Mouse (Mus musculus) left cerebral cortex, adult 11 months (tissue): ENCODE measurements around the gene Trak1.

ENCODE experiments used
- DNase-seq: peaks from one replicate; pipeline ENCODE4 v3.0.0; 2022; ENCODE audit warnings: low spot score

Gene Trak1

DNA sequence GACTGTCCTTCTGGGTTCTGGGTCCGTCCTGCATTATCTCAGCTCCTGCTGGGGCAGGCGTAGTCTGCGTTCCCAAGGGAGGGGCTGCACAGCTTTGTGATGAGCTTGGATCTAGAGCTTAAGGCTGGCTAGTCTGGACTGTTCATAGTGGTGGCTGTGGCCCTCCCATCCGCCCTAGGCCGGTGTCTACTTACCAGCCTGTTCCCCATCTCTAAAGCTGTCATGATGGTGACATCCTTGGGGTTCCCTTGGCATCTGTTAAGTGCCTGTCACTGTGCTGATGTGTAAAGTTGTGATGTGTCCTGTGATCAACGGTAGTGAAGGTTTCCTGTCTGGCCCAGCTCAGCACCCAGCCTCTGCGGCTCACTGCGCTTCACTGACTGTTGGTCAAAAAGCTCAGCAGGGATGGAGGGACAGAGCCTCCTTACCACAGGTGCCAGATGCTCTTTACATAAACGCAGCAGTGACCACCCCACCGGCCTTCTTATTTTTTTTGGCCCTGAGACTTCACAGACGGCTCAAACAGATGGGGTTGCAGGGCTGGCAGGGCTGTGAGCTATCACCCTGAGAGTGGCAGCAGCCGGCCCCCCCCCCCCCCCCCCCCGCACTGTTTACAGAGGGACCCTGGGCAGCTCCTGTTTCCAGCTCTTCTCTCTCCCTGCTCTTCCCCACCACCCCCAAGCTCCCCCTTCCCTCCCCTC is 74.8 kb downstream of the Trak1 start:
- no peak for DNase-seq

GRCm38 (mm10) chr9:121373107-121373506 is 75.8 kb downstream of the Trak1 start:
- no peak for DNase-seq

DNA sequence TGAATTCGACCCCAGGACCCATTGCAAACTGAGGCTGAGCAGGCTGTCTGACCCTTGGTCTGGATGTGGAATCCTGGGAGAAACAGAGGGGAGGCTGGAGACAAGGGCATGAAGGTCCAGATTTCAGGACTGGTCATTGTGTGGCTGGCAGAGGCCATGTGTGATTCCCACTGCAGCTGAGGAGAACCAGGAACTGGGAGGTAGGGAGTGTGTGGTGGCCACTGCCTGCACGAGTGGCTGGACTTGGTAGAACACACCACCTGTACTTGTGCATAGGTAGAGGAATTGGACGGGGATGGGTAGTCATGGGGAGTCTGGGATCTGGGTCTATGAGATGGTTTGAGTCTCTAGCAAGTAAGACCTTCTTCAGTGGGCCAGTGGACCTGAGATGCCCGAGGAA is 76.2 kb downstream of the Trak1 start:
- no peak for DNase-seq

DNA sequence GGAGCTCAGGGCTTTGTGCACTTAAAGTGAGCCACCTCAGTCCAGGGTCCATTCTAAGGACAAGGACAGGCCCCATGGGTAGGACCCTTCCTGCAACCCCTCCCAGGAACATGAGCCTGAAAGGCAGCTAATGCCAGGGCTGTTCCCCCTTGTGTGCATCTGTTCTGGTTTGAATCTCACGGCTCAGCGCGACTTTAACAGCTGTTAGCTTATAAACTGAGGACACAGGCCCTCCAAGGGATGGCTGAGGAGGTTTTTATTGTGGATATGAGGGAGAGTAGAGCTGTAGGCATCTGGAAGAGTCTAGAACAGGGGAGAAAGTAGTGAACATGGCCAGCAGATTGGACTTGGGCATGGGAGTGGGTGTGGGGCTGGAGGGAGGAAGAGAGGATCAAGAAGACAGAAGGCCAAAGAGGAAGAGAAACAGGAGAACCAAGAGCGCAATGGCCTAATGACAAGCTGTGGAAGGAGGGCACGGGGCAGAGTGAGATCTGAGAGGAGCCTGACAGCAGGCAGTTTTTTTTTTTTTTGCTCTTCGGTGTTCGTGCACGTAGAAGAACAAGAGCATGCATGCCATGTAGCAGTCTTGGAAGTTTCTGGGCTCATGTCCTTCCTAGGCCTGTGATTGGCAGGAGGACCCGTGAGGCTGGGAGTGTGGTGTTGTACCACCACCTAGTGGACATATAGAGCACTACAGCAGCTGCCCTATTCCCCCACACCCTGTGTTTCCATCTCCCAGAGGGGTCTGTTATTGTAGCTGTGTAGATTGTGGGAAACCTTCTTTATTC is 77.0 kb downstream of the Trak1 start:
- no peak for DNase-seq

DNA sequence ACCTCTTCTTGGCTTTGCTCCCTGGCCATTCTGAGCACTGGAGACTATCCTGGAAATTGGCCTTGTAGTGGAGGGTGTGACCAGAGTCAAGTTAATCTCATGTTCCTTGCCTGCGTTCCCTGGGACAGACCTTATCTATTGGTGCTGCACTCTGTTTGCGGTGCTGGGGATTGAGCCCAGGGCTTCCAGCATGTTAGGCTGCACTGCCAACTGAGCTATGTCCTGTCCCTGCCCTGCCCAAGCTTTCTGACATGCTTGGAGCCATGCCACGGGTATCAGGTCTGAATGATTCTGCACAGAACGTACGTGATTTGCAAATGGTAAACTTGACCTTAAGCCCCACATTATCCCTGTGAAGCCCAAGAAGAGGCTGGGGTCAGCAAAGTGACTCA is 77.6 kb downstream of the Trak1 start:
- no peak for DNase-seq

DNA sequence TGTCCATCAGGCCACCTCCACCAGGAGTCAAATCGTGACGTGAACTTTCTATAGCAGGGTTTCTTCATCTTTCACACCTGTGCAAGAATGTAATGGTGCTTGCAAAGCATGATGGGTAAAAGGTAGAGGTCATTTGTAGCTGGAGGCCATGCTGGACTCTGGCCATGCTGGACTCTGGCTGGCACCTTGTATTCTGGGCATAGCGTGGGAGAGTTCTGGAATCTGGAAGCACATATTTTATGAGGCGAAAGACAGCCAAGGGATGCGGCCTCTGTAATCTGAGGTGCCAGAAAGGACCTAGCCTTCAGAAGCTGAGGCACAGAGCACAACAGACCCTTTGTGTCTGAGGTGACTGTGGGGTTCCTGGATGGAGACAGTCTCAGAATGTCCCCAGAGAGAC is 78.8 kb downstream of the Trak1 start:
- no peak for DNase-seq

- DNase-seq = no peak
Observed at GRCm38 (mm10) chr9:121380310-121380920, 83.1 kb downstream of the Trak1 start.

DNA sequence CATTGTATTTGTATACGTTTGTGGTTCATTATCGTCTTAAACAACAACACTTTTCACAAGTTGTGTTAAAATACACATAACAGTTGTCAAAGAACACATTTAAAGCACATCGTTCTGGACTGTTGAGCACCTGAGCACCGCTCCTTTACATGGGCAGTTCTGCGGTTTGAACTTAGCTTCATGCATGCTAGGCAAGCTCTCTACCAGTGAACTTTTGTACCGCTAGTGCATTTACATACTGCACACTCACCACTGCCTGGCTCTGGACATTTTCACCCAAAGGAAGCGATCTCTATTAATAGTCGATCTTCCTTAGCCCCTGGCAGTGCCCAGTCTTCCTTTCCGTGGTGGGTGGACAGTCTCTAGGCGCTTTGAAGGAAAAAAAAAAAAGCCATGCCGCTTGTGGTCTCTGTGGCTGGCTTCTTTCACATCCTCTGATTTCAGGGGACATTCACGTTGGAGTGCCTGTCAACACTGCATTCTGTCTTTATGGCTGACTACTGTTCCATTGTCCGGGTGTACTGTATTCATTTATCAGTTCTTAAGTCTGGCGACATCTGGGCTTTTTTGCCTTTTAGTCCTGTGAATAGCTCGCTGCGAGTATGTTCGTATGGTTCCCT is 84.5 kb downstream of the Trak1 start:
- DNase-seq = no peak

DNA sequence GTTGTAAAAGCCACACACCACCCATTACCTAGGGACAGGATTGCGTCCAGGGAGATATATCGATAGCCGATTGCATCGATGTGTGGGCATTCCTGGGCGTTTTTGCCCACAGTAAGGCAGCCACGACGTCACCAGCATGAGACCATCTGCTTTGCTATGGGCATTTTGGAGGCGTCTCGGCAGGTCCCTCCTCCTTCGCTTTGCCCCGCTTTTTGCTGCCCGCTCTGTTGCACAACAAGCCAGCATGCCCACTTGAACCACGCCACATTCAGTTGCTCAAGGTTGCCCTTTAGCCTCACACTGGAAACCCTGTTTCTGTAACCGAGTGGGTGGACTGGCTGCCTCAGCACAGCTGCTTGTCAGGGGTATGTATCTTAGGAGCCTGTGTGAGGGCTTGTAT is 85.3 kb downstream of the Trak1 start:
- DNase-seq = peak; percentile 70

DNA sequence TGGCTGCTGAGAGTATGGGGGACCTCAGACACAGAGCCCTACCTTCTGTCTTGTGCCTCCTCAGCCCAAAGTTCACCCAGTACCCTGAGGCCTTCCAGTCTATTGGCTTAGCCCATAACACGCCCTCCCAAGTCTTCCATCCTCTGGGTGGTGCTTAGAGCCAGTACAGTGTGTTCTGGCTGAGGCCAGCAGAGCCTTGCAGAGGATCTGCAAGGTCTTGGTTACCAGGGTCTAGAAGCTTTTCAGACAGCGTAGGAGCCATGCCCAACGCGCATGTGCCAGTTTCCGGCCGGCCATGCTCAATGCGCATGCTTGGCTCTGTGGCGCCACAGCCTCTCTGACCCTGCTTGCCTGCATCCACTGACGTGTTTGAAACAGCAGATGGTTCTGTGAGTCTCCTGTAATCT is 85.9 kb downstream of the Trak1 start:
- no peak for DNase-seq

DNA sequence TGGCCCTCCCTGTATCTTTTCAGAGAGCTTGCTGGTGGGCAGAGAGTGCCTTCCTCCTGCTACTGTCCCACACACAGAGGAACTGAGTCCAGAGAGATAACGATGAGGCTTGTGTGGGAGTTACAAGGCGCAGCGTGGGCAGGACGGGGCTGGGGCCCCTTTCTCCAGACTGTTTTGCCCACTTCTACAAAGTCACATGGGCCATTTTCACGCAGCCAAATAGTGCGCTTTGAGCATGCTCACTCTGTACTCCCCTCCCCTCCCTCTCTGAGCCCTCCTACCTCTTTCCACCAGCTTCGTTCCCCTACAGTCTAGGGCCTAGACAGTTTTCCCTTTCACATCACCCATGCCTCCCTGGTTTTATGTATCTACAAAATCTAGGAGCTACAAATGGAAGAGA is 87.3 kb downstream of the Trak1 start:
- no peak for DNase-seq

- DNase-seq = peak; percentile 83
Observed at GRCm38 (mm10) chr9:121385091-121385748, 87.9 kb downstream of the Trak1 start.

GRCm38 (mm10) chr9:121385749-121386350 is 88.5 kb downstream of the Trak1 start:
- DNase-seq = no peak

GRCm38 (mm10) chr9:121387539-121388272 is 90.4 kb downstream of the Trak1 start:
- peak; percentile 78 for DNase-seq

- DNase-seq = no peak
Observed at GRCm38 (mm10) chr9:121388273-121388931, 91.1 kb downstream of the Trak1 start.

DNA sequence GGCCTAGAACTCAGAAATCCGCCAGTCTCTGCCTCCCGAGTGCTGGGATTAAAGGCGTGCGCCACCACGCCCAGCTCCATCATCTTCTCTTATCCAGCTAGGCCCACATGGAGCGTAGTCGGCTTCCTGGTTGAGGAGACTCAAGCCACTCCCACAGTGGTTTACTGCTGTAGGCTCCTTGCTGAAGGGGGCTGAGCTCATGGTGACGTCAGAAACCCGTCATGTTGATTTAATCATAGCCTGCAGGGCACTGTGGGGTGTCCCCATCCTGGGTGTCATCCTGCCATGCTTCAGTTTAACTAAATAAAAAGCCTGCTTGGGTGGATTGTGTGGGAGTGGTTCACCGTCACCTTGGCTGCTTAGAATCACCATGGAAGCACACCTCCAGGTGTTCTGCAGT is 92.0 kb downstream of the Trak1 start:
- DNase-seq = no peak

DNA sequence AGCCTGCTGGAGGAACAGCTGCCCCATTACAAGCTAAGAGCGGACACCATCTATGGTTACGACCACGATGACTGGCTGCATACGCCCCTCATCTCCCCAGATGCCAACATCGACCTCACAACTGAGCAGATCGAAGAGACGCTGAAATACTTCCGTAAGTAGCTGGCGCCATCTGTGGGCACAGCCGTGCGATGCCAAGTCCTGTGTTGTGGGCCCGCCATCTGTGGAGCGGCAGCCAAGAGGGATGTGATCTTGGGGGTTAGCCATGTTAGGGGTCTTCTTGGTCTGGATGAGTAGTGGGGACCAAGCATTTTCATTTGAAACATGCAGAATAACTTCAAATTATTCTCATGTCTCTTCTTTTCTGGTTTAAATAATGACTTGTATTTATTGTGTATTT is 94.6 kb downstream of the Trak1 start:
- no peak for DNase-seq

DNA sequence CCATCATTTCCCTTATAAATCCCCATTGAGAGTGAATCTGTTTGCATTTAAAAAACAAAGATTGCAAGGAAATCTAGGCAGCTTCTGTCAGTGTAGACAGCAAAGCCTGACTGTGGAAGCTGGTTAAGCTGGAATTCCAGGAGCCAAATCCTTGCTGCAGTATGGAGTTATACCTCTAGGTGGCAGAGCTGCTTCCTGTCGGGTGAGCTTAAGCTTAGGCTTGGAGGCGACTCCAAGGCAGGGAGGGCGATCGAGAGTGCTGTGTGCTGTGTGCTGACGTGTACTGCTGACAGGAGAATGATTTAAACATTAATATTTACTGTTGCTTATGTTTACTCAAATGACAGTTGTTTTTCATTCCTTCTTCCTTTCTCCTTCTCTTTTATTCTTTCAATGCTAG is 95.1 kb downstream of the Trak1 start:
- no peak for DNase-seq

DNA sequence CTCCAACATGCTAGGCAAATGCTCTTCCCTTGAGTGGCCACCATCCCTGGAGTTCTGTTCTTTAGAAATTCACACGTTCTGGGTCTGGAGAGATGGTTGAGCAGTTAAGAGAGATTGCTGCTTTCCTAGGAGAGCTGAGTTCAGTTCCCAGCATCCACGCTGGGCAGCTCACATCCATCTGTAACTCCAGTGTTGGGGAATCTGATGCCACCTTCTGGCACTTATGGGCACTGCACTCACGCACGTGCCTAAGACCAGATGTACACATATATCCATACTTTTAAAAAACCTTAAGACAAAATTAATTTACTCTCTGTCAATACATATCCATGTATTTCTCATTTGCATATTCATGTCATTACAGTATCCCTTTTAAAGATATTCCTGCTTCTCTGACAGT is 95.8 kb downstream of the Trak1 start:
- DNase-seq = no peak

DNA sequence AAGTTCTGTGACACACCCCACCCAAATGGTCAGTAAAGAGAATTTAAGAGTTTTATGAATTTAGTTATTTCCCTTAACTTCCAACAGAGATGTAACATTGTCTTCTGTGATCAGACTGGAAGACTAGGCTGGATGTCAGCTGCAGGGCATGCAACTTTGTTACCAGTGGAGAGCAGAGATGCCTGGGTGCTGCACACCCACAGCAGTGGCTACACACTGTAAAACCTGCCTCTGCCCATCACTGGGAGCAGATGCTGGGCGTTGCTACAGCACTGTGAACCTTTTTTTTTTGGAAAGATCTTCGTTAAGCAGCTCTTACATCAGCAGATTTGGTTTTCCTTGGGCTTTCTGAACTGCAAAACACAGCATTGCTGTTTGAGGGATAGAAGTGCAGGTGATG is 97.6 kb downstream of the Trak1 start:
- DNase-seq = no peak

DNA sequence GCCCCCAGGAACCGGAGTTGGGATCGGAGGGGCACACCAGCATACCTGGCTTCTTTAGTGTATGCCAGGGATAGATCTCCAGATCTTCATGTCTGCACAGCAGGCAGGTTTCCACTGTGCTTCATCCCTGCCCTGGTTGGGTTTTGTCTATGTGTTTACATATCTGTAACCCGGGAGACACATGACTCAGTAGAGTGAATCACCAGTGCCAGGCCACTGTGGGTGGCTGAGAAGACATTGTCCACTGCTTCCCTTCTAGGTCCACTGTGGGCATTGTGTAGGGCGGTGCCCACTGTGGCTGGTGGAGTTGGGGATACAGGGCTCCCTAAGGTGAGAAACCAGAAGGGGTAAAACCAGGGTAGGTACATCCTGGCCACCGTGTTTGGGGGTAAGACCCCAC is 98.5 kb downstream of the Trak1 start:
- DNase-seq = no peak
